Mouse (Mus musculus): Measurements from ENCODE around the gene Slc29a1. TPM values are rescaled to one million over a fixed set of nuclear protein-coding genes. Genes with fewer than 3 reads are reported as not detected.

Gene Slc29a1
- total RNA-seq, 2 experiments from 2014 or later, result 77.9 to 96.2 TPM

GRCm38 (mm10) chr17:45568990-45569389 is 30.4 kb downstream of the Slc29a1 start:
- no peak for DNase-seq

- DNase-seq, result no peak
These were observed 32.2 kb downstream of the Slc29a1 start for GRCm38 (mm10) chr17:45567162-45567601.

DNA sequence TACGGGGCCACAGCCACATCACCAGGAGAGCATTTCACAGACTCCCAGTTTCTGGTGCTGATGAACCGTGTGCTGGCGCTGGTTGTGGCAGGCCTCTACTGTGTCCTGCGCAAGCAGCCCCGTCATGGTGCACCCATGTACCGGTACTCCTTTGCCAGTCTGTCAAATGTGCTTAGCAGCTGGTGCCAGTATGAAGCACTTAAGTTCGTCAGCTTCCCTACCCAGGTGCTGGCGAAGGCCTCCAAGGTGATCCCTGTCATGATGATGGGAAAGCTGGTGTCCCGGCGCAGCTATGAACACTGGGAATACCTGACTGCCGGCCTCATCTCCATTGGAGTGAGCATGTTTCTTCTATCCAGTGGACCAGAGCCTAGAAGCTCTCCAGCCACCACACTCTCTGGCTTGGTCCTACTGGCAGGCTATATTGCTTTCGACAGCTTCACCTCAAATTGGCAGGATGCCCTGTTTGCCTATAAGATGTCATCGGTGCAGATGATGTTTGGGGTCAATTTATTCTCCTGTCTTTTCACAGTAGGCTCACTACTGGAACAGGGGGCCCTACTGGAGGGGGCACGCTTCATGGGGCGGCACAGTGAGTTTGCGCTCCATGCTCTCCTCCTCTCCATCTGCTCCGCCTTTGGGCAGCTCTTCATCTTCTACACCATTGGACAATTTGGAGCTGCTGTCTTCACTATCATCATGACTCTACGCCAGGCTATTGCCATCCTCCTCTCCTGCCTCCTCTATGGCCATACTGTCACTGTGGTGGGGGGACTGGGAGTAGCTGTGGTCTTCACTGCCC is 32.8 kb downstream of the Slc29a1 start:
- DNase-seq, result no peak

DNA sequence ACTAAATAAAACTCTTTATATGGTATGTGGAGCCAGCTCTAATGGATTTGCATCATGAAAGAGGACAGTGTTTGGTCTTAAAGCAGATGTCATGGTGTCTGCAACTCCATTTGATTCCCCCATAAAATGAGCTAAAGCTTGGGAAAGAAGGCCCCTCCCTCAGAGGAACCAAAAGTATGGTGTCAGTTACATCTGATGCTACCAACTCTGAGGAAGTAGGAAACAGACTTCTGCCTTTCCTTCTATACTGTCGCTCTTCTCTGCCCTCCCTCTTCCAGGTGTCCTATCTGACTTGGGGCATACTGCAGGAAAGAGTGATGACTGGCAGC is 33.4 kb downstream of the Slc29a1 start:
- DNase-seq, result no peak

GRCm38 (mm10) chr17:45565103-45565502 is 34.3 kb downstream of the Slc29a1 start:
- no peak for DNase-seq

GRCm38 (mm10) chr17:45564531-45565084 is 34.8 kb downstream of the Slc29a1 start:
- DNase-seq, result no peak

DNA sequence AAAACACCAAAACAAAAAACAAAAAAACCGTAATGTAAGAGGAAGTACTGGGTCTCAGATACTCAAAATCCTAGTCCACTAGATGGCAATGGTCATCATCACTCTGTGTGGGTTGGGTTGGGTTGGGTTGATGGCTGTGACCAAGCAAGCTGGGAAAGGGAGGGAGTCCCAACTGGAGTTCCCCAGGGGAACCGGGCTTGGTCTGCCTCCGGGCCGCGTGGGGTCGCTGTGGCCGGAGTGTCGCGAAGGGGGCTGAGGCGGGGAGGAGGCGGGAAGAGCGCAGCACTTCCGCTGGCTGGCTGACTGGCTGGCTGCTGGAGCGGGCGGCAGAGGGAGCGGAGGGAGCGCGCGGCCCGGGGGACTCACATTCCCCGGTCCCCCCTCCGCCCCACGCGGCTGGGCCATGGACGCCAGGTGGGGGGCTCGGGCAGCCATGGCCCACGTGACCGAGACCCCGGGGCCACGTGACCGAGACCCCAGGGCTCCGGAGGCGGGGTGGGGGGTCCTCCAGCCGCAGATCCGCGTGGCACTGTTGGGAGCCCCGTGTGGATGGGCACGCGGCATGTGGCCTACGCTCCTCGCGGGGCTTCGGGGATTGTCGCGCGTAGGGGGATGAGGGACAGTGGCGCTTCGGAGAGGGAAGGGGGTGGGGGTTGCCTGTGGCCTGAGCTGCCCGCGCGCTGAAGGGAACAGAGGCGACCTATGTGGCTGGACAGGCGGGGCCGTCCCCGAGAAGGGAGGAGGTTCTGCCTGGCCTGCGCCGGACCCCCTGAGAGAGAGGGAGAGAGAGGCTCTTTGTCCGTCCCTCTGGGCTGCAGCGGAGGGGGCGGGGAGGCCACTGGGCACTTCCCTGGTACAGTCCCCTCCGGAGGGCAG is 35.5 kb downstream of the Slc29a1 start, which contains the start of gene Slc35b2:
Slc35b2 (plus strand) TSS at position 220 of the 876 bp plus-strand sequence.
- DNase-seq, result peak; percentile 98

DNA sequence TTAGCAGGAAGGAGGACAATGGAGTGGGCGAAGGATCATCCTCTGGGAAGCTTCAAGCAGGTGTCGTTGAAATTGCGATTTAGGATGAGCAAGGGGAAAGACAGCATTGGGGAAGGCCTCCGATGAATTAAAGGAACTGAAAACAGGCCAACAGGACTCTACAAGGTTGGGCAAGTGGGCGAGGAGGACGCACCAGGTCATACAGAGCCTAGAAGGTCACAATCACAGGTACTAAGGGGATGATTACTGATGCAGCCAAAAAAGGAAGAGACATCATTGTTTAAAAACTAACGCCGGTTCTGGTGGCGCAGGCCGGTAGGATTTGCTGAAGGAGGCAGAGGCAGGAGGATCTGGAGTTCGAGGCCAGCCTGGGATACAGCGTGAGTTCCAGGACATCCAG is 36.2 kb downstream of the Slc29a1 start:
- no peak for DNase-seq

DNA sequence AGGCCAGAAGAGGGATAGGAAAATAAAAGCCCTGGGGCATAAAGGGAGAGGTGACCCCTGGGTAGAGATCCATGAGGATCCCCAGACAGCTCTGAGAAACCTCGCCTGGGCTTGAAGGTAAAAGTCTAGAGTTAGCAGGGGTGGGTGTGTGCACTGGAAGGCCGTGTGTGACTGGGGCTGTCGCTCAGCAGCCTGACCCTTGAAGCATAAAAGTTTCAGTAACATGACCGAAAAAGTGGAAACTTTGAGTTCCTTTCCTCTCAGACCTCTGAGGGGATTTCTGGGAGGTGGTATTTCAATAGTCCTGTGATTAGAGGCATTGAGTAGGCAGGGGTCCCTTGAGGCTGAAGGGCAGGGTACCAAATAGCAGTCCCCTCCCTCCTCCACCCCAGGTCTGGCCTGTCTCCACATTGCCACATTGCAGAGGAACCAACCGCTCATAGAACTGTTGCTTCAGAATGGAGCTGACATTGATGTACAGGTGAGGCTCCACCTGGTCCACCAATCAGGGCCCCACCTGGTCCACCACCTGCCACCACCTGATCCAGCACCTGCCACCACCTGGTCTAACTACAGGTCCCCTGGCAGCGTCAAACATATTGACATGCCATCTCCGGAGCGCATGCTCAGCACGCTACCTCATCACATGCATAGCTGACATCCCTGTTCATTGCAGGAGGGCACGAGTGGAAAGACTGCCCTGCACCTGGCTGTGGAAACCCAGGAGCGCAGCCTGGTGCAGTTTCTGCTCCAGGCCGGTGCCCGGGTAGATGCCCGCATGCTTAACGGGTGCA is 39.5 kb downstream of the Slc29a1 start:
- DNase-seq, result no peak

DNA sequence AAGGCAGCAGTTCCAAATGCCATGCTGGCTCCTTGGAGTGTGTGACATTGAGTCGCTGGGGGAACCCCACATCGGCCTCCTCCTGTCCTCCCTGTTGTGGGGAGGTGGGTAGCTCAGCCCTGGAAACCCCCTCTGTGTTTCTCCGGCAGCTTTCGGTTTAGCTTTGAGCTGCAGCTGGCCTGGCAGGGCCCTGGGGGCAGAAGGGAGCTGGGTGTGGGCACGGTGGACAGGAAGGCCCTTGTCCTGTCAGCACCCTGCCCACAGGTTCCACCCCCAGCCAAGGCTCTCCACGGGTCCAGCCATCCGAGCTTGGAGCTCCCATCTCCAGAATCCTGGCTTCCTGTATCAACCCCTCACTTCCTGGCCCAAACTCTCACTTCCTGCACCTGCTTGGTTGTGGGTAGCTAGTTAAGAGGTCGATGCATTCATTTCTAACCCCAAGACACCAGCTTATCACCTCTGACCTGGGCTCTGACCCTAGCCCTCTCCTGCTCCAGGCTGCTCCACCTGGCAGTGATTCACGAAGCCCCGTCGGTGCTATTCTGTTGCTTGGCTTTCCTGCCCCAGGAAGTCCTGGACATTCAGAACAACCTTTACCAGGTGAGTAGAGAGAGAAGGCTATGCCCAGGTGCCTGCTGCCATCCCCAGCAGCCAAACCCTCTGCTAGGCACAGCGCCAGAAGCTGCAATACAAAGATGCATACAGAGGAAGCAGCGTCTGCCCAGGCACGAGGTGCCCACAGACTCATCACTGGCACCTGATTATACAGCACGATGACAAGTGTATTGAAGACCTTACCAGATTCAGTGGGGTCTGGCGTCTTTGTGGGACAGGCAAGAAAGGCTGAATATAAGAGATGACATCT is 41.2 kb downstream of the Slc29a1 start:
- DNase-seq, result no peak

DNA sequence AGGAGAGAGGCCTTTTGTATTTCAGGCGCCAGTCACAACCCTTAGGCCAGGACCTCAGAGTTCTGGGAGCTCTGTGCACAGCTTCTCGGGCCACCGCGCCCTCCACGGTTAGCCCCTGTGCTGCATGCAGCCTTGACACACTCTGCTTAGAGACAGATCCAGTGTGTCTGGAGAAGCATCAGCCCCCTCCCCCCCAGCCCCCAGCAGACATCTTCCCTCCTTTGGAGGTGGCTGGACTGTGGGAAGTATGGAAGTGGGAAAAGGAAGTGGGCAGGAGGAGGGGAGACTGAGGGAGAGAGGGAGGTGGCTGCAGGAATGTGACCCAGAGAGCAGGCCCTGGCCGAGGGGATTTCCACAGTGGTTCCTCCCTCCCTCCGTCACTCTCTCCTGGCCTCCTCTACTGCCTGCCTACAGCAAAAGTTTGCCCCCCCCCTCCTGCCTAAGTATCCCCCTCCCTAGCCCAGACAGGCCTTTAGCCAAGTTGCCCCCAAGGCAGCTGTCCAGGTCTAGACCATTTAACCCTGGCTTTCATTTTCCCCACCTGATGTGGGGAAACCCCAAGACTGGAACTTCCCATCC is 42.1 kb downstream of the Slc29a1 start:
- no peak for DNase-seq

- no peak for DNase-seq
These were observed 42.7 kb downstream of the Slc29a1 start for GRCm38 (mm10) chr17:45556514-45557245.

DNA sequence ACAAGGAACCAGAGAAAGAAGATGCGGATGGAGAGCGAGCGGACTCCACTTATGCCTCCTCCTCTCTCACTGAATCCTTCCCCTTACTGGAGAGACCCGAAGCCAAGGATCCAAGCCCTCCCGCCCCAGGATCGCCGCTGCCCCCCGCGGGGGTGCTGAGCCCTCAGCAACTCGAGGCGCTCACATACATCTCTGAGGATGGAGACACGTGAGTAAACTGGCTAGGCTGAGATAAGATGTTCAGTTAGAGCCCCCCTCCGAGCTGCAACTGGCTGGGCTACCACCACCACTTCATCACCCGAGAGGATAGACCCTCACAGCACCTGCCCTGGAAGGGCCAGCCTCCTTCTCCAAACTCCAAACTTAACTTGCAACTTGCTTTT is 43.3 kb downstream of the Slc29a1 start:
- no peak for DNase-seq

DNA sequence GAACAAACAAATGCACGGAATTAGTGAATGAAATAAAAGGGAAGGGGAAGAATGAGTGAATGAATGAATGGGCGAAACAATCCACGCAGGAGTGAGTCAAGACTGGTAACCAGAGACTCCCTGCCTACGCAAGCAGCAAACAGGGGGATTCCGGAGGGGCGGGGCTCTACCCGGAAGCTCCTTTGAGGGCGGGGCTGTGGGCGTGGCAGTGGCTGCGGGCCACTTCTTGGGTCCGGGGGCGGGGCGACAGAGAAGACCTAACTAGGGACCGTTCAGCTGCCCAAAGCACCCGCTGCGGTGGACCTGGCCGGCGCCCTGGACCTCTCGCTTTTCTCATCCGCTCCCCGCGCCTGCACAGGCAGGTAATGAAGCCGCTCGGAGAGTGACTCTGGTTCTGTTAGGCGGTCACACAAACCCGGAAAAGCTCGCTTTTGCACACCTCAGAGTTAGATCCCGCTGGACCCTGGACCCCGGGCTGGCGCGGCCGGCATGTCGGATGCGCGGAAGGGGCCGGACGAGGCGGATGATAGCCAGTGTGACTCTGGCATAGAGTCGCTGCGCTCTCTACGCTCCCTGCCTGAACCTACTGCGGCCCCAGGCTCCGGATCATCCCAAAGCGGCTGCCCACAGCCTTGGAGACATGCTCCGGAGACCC is 43.8 kb downstream of the Slc29a1 start, which contains the start of gene Nfkbie:
Nfkbie (plus strand) TSS at position 252 of the 655 bp plus-strand sequence.
- DNase-seq, result peak; percentile 96

- DNase-seq, result no peak
These were observed 45.0 kb downstream of the Slc29a1 start for GRCm38 (mm10) chr17:45554420-45554819.

- DNase-seq, result no peak
These were observed 46.3 kb downstream of the Slc29a1 start for GRCm38 (mm10) chr17:45553065-45553464.

GRCm38 (mm10) chr17:45551816-45552451 is 47.5 kb downstream of the Slc29a1 start:
- DNase-seq, result peak; percentile 87

GRCm38 (mm10) chr17:45551249-45551796 is 48.1 kb downstream of the Slc29a1 start:
- no peak for DNase-seq

DNA sequence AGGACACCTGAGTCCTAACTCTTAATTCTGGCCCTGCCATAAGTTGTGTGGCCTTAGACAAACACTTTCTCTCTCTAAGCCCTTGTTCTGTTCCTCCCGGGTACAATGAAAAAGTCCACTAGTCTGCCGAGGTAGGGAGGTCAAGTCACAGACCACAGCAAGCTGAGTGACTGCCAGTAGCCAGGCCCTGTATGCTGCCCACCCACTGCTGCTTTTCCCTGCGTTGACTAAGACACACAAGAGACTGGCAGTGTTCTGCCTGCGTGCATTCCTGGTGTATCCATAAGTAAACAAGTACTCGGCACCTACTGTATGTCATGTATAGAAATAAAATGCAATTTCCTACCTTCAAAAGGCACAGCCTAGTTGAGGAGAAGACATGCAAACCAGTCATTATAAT is 49.2 kb downstream of the Slc29a1 start:
- DNase-seq, result no peak
